Mouse (Mus musculus) c-Kit-positive CD71-positive TER-119-negative erythroid progenitor cells, embryonic 14.5 days (primary cell): ENCODE results near the gene Tfap4.

Experiments used
- DNase-seq: peaks from one replicate; pipeline ENCODE4 v3.0.0-alpha.2; 2013; ENCODE audit warnings: low read depth

The Tfap4 gene

DNA sequence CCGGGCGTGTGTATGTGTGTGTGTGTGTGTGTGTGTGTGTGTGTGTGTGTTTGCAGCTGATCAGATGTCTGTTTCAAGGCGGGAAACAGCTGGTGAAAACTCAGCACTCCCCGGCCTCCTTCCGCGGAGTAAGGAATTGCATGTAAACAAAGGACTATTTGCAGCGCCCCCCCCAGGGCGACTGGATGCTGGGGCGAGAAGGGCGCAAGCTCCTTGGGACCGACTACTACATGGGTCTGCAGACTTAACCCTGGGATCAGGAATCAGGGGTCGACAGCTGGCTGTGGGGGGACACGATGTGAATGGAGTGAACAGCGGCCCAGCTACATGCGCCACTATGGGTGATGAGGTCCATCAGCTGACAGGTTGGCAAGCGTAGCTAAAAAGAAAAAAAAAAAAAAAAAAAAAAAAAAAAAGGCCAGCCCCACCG, at the start of gene Tfap4:
Tfap4 (minus strand) TSS at position 140 of the 430 bp plus-strand sequence.
- DNase-seq: peak; percentile 85

DNA sequence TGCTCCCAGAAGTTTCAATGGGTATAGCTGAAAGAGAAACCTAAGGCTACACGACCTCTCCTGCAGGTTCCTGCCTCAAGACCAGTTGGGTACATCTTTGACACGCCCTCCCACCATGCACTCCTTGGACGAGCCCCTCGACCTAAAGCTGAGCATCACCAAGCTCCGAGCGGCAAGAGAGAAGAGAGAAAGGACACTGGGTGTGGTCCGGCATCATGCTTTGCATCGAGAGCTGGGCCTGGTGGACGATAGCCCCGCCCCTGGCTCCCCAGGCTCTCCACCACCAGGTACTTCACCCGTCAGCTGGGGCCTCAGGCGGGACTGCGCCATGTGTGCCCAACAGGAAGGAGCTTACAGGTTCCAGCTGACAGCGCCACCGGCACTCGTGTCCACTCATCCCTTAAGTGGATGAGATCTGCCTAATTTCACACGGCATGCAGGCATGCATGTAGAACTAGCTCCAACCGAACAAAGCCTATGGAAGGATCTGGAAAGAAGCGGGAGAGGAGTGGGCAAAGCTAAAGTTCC, 48.9 kb upstream of the Tfap4 start:
- no peak for DNase-seq

DNA sequence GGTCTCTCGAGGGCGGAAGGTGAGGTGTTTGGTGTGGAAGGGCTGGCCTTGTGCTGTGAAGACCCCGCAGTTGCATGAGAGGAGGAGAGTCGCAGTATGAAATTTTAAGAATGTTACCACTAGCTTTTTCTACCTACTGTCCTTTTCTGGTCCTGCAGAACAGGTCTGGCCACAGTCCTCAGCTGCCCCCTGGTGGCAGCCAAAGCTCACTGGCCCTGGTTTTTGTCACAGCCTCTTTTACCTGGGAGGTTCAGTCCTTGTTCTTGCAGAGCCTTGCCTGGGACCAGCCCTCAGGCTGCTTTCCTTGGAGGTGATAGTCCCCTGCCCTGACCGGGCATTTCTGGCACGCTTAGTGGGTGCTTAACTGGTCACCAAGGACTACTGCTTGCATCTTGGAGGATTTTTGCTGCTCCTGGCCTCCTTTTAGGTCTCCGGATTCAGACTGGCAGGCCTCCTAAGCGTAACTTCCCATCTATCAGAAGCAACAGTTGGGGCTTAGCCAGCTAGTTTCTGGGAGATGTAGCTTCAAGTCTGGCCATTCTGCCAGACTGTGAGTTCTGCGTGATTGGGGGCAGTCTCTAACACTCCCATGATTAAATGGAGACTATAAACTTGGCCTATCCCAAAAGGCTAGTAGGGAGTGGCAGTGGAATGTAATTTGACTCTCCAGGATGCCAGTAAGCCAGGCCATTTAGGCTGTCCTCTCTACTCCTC, 48.3 kb upstream of the Tfap4 start:
- peak; percentile 71 for DNase-seq

DNA sequence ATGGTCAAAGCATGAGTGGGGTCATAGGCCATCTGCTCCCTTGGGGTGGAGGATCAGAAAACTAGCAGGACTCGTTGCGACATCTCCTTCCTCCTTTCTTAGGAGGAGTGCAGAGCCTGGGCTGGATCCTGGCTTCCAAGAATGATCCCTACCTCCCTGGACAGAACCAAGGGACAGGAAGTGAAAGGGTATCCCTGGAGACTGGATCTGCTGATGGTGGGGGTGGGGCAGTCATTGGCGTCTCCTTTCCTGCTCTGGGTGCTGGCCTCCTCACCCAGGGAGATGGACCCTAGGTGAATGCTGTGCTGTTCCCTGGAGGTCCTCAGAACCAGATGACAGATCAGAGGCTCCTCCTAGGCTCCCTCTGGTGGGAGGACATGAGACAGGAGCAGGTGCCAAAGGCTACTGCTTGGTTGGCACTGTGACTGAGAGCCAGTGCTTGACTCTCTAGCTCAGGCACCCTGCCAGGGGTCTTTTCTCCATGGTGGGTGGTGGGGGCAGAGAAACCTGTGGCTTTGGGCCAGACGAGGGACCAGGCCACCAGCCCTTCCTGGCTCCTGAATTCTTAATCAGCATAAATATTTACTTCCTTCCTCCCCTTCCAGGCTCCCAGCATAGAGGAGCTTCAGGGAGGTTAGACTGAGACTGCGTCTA, 46.9 kb upstream of the Tfap4 start:
- no peak for DNase-seq

DNA sequence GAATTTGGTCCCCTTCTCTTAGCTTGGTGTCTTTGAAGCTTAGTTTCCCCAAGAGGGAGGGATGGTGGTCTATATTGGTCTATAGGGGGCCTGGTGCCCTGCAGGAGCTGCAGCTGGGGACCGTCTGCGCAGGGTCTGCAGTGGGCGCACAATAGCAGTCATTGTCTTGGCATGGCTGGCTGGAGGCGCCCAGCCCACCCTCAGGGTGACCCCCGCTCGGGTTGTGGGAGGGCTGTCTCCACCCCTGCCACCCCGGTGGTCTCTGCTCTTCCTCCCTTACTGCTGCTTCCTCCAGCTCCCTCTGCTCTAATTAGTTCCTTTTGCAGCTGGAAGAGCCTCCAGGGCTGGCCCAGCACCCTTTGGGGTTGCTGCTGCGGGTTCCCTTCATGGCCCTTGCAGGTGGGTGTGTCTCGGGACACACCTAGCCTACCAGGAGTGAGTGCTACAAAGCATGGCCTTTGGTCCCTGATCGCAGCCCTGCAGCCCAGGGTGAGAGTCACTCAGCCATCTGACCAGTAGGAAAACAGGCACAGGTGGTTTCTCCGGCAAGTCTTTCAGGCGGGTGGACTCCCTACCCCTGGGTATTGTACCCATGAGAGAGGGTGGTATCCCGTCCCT, 46.0 kb upstream of the Tfap4 start:
- DNase-seq: no peak

DNA sequence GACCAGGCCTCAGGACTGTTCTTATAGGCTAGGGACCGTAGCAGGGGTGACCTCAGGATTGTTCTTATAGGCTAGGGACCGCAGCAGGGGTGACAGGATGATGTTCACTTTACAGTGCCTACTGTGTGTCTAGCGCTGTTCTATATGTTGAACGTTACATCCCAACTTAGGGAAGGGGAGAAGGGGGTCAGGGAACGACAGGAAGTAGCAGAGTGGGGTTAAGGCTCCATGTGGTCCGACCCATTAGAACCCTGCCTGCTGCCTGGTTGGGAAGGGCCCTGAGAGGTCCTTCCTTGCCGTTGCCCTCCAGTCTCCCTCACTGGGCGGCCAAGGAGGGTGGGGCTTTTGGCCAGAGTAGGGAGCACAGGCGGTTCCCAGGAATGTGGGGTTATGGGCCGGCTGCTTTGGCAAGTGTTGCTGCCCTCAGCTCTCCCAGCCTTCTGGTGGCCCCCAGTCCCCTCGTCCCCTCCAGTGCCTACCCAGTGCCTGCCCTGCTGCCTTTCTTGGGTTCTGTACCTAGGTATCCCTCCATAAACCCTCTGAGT, 44.7 kb upstream of the Tfap4 start:
- no peak for DNase-seq

DNA sequence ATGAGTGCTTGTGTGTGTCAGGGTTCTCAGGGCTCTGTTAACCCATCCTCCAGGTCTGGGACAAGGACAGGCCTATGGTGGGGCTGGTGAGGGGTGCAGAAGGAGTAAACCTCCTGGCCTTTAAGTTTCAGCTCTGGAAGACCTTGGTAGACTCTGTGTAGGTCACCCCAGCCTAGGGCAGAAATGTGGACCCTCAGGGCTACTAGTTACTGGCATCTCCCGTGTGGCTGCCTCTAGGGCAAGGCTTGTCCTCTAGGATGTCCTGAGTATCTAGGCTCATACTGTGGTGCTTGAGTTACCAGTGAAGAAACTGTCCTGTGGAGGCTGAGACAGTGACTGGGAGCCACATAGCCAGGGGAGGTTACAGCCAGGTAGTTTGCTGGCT, 43.8 kb upstream of the Tfap4 start:
- DNase-seq: no peak

DNA sequence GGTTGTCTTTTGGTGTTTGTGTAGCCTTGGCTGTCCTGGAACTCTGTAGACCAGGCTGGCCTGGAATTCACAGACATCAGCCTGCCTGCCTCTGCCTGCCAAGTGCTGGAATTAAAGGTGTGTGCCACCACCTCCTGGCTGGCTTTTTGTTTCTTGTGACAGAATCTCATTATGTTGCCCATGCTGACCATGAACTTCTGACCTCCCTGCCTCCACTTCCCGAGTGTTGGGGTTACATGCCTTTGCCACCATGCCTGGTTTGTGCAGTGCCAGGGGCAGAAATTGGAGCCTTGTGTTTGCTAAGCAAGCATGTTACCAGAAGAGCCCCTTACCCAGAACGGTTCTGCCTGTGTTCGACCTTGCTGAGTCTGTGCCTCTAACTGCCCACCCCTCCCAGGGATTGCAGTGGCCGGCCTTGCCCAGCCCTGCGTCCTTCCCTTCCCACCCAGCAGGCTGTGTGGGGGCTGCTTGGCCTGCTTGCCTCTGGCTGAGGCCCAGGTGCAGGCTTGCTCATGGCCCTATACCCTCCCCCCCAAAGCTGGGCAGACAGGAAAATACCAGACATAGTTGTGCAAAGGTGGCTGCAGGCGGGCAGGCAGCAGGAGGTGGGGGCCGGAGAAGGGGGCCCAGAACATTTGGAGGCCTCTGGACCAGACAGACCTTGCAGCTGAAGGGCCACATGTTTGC, 43.3 kb upstream of the Tfap4 start:
- DNase-seq: no peak

DNA sequence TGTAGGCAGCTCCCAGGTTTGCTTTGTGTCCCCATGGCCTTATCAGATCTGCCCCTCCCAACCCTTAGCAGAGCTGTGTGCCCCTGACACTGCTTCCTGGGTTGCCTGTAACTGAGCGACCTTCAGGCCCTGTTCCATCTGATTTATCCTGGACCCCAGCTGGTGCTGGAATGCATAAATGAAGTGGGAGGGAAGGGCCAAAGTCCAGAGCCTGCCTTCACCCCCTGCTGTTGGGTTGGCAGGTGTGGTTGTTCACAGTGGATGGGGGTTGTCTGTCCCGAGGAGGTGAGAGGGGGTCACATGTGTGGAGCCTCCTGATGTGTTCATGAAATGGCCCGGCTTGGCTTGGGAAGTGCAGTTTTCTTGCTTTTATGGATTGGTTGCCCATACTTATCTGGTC, 42.5 kb upstream of the Tfap4 start:
- no peak for DNase-seq

DNA sequence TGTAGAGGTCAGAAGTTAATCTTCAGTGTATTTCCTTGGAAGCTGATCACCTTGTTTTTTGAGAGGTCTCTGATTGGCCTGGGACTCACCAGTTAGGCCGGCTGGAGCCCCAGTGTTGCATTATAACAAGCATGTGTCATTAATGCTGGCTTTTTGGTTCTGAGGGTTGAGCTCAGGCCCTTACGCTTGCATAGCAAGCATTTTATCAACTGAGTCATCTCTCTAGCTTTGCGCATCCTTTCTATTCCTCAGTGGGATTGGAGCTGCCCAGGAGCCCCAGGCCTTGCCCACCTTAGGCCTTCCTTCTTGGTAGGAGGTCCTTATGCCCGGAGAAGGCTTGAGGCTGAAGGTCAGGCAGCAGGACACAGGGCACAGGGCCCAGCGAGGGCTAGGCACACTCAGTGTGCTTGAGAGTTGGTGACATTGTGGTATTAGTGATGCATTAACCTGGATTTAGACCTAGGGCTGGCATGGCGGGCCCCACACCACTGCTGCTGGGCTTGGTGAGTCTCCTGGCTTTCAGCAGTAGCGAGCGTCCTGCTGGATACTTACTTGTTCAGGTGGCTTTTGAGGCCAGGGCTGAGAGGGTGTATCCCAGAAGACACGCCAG, 41.2 kb upstream of the Tfap4 start:
- no peak for DNase-seq

DNA sequence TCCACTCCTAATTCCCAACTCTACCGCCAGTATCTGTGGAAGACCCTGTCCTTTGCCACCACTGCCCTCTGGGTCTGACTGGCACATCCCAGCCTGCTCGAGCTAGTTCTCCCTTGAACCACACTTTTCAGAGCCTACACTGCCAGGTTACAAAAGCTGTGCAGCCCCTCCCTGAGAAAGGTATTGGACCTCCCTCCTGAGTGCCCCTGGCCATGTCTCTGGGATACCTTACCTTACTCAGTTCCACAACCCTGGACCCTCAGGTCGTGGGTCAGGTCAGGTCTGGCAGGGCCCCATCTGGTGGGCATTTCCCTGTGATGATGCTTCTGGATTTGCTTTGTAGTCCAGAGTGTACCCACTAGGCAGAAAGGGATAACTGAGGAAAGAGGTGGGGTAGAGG, 40.0 kb upstream of the Tfap4 start:
- no peak for DNase-seq

DNA sequence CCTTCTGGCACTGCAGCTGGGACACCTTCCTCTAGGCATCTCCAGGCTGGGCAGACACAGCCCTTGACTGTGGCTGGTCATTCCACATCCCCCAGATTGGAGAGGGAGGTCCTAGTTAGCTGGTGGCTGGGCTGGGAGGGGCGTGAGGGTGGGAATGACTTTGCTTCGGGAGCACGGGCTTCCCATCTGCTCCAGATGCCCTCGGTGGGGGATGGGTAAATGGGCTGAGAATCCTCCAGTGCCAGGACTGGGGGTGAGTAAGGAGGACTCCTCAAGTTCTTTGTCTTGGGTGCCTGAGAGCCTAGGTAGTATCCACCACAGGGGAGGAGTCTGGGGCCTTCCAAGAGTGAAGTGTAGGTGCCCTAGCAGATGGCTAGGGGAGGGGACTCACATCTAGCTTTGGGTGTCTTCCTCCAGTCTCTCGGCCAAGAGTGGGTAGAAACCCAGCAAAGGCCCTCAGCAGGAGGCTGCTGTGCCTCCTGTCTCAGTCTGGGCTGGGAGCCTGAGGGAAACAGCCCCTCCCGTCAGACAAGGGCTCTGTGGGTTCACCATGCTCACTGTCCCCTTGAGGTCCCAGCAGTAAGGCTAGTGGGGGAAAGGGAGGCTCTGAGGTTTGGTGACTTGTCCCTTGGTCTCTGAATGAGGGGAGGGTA, 39.4 kb upstream of the Tfap4 start:
- no peak for DNase-seq

DNA sequence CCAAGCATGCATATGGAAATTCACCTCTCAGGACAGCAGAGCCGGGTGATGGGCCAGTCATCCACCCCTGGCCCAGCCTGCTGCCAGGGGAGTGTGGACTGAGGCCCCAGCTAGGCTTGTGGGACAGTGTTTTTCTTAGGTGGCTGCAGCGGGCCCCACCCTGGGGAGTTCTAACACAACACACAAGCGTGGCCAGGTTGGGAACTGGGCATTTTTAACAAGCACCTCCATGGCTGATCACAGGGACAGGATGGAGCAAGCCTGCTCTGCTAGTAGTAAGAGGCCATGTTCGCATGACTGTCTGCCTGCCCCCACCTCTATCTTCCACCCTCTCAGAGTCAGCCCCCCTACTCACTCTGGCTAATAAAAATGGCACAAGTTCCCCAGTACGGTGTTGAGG, 38.4 kb upstream of the Tfap4 start:
- no peak for DNase-seq

DNA sequence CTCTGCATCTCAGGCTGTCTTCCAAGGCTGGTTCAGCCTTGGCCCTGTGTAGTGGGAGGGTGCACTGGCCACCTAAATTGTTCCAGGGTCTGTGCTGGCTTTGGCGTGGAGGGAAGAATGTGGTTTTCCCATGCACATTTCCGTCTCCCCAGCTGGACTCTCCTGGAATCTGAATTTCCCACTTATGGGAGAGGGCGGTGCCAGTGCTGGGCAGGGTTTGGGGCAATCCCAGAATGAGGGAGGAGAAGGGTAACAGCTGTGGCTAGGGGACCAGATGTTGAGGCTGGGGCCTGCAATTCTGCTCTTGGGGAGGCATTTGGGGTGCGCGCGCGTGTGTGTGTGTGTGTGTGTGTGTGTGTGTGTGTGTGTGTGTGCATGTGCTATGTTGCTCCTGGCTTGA, 37.6 kb upstream of the Tfap4 start:
- no peak for DNase-seq

DNA sequence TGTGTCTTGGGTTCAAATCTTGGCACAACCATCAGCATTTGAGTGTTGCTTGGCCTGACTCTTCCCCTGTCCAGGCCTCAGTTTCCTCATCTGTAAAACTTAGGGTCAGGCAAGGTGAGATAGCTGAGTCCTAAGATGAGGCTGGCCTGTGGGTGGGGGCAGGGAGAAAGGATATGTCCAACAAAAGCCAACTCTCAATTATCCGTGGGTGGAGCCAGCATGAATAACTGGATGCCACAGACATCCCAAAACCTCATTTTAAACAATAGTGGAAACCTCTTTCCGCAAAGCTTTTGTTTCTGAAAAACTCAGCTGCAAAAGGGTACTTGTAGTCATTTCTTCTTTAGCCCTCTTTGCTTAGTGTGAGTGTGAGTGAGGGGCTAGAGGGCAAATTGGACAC, 37.2 kb upstream of the Tfap4 start:
- no peak for DNase-seq

DNA sequence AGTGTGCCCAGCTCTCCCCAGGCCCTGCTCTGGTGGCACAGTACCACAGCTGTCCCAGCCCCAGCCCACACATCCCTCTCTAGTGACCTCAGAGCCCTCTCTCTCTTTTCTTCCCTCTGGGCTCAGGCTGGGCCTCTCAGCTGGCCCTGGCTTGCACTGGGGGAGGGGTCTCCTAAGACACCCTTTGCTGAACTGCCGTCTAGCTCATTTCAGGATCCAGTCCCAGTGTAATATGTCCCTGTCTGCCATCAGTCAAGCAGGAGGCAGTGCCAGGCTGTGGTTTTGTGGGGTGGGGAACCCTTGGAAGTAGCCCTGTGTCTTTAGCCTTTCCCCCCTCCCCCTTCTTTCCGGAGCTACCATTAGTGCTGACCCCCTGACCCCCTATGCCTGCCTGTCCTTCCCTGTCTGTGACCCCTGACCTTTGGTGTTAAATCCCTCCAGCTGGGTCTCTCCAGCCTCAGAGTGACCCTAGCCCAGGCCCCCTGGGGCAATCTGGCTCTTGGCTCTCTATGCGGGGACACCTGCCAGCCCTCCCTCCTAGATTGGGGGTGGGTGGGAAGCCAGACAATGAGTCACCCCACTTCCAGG, 36.6 kb upstream of the Tfap4 start:
- DNase-seq: no peak

DNA sequence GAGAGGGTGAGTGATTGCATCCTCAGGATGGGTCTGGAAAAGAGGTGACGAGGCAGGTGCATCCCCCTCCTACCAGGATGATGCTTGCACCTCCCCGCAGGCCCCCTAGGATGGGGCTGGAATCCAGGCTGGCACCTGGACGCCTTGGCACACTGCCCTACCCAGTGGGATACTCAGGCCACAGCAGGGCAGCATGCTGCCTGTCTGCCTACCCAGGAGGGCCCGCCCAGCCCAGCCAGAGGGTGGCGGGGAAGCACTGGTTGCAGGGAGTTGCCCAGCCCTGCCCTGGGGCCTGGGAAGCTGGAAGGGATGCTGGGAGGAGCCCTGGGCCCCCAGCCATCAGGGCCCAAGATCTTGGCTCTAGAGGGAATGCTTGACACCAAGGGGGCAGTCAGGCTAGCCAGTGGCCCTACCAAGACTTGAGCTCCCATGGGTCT, 35.9 kb upstream of the Tfap4 start:
- no peak for DNase-seq

DNA sequence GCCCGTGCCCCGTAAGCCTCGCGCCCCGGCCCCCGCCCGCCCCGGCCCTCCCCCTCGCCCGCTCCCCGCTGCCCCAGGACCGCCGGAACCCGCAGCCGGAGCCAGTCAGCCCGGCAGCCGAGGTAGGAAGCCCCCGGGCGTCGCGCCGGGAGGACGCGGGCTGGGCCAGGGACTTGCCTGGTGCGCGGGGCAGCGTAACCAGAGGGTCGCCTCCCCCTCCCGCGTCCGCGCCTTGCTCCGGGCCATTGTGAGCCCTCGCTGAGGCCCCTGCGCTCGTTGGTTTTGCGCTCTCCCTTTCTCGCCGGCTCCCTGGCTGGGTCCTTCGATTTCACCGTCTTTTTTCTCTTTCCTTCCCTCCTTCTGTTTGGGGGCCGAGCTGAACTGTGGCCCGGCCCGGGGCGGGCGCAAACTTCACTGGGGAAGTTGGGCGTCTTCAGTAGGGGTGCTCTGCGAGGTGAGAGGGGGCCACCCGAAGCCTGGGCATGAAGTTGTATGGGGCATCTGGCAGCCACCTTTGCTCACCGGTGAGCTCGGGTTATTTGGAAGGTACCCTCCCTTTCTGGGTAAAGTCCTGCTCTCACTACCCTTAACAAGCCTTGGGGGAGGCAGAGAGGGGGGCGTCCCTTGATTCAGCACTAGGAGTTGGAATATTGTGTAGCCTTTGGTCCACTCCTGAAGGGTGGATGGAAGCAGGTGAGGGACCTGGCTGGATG, 35.3 kb upstream of the Tfap4 start:
- no peak for DNase-seq

DNA sequence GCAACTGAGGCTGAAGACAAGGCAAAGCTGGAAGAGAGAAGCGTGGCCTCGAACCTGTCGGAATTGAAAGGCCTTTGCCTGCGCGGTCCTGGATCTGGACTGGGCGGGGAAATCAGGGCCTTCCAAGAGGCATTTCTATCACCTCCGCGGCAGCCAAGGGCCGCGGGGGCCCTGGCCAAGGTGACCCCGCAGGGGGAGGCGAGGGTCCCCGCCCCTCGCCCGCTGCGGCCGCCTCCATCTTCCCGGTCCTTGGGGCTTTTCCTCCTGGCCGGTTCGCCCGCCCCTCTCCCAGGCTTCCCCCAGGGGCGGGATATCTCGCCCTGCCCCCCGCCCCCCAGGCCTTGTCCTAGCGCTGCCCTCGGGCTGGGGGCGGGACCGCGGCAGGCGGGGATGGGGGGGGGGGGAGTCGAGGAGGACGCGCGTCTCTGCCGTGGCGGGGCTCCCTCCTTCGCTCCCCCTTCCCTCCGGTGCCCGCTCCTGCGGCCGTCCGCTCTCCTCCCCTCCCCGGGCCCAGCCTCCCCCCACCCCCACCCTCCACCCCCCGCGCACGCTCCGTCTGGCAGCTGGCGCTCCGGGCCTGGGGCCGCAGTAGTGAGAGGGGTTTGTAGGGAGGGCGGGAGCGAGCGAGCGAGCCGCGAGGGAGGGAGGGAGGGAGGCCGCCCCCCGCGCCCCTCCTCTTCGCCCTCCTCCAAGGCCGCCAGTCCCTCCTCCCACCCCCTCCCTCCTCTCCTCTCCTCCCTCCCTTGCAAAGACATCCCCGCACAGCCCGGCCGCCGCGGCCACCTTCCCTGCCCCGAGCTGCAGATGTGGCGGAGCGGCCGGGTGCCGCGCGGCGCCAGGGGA, 34.5 kb upstream of the Tfap4 start, which contains the start of gene Glis2:
Glis2 (plus strand) TSS at position 743 of the 843 bp plus-strand sequence.
- no peak for DNase-seq
